Mouse (Mus musculus) layer of hippocampus, postnatal 14 days (tissue): ENCODE results near the gene Ulk4. TPM values are rescaled to one million over a fixed set of nuclear protein-coding genes. Genes with fewer than 3 reads are reported as not detected.

Experiments
- DNase-seq, 2 experiments: peaks; one replicate each; pipeline ENCODE4 v3.0.0; 2021 to 2022; ENCODE audit warnings: low spot score in 2 of 2, mixed read lengths in 1 of 2
- total RNA-seq, 2 experiments: library from RNA; stranded (reverse); gene quantifications; 2 replicates each; pipeline ENCODE4 v1.2.3; 2021

Gene Ulk4
- total RNA-seq, 2 experiments from 2014 or later = 8.2 to 9.4 TPM

DNA sequence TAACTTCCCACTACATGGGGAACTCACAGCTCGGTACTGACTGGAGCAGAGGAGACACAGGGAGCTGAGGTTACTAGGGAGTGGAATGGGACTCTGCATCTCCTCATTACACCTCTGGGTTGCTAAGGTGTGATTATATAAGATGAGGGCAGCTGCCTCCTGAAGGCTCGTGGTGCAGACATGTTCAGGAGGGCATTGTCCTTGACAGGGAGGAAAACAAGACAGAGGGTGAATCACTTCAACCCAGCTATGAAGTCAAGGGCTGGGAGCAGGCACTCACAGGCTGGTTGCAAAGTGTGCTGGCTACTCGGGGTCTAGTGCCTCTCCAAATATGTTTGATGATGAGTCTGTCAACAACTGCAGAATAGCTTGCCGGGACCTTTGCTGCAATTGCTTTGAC, 290.0 kb downstream of the Ulk4 start:
- no peak for DNase-seq

DNA sequence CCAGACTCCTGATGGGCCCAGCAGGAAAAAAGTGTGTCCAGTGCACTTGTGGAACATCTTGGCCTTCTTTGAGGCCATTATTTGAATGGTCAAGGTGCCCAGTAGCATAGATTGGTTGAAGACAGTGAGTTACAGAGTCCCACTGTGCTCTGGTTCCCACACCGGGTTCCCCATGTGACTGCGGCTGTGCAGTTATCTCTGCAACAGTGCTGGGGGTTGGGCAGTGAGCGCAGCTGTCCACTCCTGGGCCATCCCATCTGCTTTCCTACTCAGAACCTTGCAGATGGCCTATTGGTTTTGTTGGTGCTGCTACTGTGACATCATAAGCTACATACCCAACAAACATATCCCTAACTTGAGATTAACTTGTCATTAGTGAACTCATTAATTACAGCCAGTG, 290.7 kb downstream of the Ulk4 start:
- DNase-seq = no peak

GRCm38 (mm10) chr9:120985524-120985923, 291.5 kb downstream of the Ulk4 start:
- no peak for DNase-seq

DNA sequence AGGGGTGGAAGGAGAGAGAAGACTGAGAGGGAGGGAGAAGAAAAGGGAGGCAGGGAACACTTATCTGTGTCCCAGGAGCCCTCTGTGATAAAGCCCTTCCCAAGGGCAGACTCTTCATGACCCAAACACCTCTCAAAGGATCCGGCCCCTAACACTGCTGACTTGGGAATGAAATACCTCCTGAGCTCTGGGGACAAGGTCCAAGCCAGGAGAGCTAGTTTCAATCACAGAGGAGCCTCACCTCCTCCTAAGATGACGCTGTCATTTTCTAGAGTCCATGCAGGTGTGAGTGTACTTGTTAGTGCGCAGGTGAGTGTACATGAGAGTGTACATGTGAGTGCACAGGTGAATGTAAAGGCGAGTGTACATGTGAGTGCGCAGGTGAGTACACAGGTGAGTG, 292.0 kb downstream of the Ulk4 start:
- no peak for DNase-seq

- no peak for DNase-seq
Measured at GRCm38 (mm10) chr9:120984509-120984908, 292.5 kb downstream of the Ulk4 start.

- no peak for DNase-seq
Measured at GRCm38 (mm10) chr9:120983849-120984248, 293.1 kb downstream of the Ulk4 start.

DNA sequence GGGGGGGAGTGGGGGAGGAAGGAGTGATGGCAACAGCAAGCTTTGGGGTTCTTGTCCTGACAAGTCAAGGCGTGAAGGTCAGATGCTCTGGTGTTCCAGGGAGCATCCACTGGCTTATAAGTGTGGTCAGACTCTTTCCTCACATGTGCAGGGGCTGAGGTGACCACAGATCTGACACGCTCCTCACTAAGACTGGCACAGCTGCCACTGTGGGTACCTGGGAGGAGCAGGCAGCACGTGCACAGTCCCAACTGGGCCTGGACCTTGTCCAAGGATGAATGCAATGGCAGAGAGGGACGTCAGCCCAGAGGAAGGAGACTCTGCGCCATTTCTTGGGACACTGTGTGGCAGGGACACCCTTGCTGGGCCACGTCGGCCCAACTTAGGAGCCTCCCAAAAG, 295.2 kb downstream of the Ulk4 start:
- no peak for DNase-seq

- DNase-seq = no peak
Measured at GRCm38 (mm10) chr9:120976856-120977255, 300.1 kb downstream of the Ulk4 start.

DNA sequence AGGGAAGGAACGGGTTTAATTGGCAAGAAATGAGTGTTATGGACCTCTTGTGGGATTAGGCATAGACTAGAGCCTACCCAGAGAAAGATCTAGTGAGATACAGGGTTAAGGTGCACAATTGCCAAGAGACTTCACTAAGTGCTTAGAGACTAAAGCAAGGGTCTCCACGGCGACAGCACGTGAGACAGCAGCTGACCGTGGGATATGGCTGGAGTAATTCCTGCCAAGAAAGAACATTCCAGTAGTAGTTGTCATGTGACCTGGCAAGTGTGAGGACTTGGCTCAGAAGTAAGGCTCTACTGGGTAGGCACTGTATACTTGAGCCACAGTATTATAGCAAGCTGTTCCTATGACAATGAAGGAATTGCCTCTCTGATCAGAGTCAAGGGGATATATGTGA, 300.8 kb downstream of the Ulk4 start:
- no peak for DNase-seq

- no peak for DNase-seq
Measured at GRCm38 (mm10) chr9:120974209-120974608, 302.8 kb downstream of the Ulk4 start.

- DNase-seq = no peak
Measured at GRCm38 (mm10) chr9:120973026-120973515, 303.9 kb downstream of the Ulk4 start.

DNA sequence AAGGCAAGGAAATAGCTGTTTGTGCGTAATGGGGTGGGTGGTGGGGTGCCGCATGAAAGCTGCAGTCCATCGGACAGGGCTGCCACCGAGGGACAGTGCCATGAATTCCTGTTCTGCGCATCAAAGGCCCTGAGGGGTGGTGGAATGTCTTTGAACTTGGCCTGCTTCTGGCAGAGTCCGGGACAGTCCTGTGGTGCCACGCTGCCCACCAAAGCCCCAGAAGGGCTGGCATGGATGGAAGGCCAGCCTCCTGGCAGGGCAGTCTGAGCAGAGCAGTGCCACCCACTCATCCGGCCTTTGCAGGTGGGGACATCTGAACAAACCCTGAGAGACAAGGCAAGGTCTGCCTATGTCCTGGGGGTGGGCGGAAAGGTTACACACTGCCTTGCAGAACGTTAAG, 312.0 kb downstream of the Ulk4 start:
- no peak for DNase-seq

DNA sequence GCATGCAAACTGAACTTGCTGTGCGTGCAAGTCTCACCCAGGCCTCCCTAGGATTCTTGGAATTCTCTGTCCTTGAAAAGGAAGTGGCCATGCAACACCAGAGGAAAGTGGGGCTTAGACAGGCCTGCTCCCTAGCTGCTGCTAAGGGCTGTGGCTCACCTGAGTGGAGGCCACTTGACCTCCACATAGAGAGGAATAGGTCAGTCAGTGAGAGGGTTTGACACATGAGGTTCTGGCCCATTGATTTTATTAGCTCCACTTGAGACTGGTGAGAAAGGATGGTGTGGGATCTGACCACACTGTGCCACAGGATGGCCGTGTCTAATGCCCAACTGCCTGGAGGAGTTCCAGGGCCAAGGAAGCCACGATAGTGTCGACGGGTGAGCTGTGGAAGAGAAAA, 312.8 kb downstream of the Ulk4 start:
- no peak for DNase-seq

DNA sequence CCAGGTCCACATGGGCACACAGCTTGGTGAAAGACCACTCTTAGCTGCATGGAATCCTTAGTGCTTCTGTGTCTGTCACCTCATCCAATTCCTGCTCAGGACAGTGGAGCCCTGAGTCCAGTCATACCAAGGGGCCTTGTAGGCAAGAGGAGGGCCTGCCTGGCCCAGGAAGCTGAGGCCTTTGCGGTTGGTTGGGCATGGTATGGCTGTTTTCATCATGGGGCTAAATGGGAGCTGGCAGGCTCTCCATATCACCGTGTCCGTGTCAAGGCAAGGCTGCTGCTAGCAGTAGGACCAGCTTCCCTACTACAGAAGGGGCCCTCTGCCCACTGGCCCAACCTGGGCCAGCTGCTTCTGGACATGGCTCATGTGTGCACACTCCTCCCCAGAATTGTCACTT, 313.3 kb downstream of the Ulk4 start:
- DNase-seq = no peak

DNA sequence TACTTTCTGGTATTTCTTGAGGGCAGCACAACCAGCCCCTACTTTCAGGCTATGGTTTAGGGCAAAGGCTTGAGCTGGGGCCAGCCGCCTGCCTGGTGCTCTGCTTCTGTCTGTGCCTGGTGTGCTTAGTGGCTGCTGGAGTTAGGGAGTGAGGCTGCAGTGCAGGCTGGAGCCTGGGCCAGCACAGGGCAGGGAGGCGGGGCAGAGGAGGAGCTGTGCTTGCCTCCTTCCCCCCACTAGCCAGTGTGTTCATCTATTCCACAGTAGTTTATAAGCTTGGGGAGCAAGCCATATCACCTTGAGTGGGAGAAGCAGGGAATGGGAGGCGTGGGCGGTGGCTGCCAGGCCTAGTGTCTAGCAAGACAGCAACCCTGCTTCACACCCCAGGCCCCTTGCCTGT, 313.9 kb downstream of the Ulk4 start:
- no peak for DNase-seq

- DNase-seq = no peak
Measured at GRCm38 (mm10) chr9:120961969-120962700, 314.9 kb downstream of the Ulk4 start.

GRCm38 (mm10) chr9:120961466-120961865, 315.5 kb downstream of the Ulk4 start:
- DNase-seq = no peak

GRCm38 (mm10) chr9:120960611-120961010, 316.4 kb downstream of the Ulk4 start:
- DNase-seq = no peak

DNA sequence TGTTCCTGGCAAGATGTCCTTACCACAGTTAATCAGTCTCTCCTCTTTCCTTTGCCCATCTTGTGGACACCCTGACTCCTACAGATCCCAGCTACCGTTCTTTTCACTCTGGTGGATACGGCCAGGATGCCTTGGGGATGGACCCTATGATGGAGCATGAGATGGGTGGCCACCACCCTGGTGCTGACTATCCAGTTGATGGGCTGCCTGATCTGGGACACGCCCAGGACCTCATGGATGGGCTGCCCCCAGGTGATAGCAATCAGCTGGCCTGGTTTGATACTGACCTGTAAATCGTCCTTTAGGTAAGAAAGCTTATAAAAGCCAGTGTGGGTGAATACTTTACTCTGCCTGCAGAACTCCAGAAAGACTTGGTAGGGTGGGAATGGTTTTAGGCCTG, 317.8 kb downstream of the Ulk4 start:
- no peak for DNase-seq

GRCm38 (mm10) chr9:120958560-120958959, 318.4 kb downstream of the Ulk4 start:
- no peak for DNase-seq

GRCm38 (mm10) chr9:120958051-120958450, 318.9 kb downstream of the Ulk4 start:
- no peak for DNase-seq

DNA sequence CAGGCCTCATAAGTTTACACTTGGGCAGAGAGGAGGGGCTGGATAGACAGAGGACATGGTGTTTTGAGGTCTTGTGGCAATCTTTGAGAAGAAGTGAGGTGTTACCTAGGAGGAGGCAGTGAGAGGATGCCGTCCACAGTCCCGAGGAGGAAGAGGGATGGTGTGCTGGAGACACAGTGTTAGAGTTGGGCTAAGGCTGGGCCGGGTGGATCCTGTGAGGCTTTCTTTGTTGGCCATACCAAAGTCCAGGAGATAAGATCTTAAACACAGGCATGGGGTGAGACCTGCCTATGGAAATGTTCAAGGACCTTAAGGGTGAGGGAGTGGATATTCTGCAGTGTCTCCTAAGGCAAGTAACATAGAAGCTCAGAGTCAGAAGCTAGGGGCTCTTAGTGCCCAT, 325.1 kb downstream of the Ulk4 start:
- DNase-seq = no peak

GRCm38 (mm10) chr9:120950761-120951160, 326.2 kb downstream of the Ulk4 start:
- DNase-seq = no peak
